Mouse (Mus musculus) frontal cortex, postnatal 14 days (tissue): Measurements from ENCODE around the gene Slamf8.
A peak's percentile ranks its signal among the peaks of the same experiment; 100 is the strongest.

Experiments used
- DNase-seq, 2 experiments: peaks; one replicate each; pipeline ENCODE4 v3.0.0; 2022; ENCODE audit warnings: low spot score in 2 of 2

Slamf8 gene

GRCm38 (mm10) chr1:172593956-172594355 is 3.6 kb upstream of the Slamf8 start:
- DNase-seq: no peak

- DNase-seq: no peak
These were observed 3.0 kb upstream of the Slamf8 start for GRCm38 (mm10) chr1:172593321-172593720.

DNA sequence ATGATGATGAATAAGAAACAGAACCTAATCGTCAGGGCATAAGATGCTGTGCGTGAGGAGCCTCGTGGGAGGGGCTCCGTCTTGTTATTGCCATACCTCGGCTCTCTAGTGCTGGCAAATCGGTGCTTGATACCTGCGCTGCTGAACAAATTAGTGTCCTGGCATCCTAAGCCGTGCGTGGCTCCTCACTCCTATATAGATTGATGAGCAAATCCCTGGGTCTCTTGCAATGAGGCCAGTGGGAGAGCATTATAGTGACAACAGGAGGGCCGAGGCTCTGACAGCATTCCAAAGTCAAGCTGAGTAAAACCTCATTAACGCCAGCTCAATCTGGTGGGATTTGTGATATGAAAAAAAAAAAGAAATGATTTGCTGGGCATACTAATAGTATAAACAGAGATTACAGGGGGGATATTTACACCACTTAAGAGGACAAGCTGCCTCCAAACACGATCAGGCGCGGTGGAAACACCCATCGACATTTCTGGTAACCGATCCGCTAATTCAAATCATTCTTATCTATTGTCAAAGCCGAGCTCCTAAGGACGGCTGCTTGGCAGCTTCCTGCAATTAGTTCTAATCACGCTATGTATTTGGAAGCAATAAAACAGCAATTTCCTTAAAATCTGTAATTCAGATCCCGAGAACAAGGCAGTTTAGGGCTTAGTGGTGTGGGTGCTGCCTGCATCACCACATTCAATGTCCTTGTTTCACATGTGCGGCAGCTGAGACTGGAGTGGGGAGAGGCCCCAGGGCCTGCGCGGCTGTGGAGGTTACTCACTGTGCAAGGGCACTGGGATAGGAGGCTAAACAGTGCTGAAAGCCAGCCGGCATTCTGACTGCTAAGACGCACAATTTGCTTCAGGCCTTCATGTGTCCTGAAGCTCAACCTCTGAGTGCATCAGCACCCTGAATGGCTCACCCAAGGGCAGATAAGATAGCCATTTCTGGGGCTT is 4.5 kb downstream of the Slamf8 start:
- DNase-seq: no peak

DNA sequence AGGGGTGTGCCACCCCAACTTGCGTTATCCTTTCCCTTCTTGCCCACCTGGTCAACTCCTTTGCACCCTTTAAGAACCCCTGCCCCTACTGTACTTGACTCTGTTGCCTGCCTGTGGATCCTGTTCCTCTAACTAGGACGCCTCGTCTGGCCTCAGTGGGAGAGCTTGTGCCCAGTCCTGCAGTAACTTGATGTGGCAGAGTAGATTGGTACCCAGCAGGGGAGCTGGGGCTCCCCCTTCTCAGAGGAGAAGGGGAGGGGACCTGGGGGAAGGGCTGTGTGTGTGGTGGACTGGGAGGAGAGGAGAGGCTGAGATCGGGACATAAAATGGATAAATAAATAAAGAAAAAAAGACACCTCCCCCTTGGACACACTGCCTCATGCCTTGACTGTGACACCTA is 5.3 kb downstream of the Slamf8 start:
- DNase-seq: no peak

- no peak for DNase-seq
These were observed 6.1 kb downstream of the Slamf8 start for GRCm38 (mm10) chr1:172584271-172584670.

- no peak for DNase-seq
These were observed 7.9 kb downstream of the Slamf8 start for GRCm38 (mm10) chr1:172582436-172582835.

- no peak for DNase-seq
These were observed 10.3 kb downstream of the Slamf8 start for GRCm38 (mm10) chr1:172580116-172580515.

GRCm38 (mm10) chr1:172567758-172568157 is 22.6 kb downstream of the Slamf8 start:
- DNase-seq: no peak

GRCm38 (mm10) chr1:172566131-172566530 is 24.2 kb downstream of the Slamf8 start:
- DNase-seq: no peak

DNA sequence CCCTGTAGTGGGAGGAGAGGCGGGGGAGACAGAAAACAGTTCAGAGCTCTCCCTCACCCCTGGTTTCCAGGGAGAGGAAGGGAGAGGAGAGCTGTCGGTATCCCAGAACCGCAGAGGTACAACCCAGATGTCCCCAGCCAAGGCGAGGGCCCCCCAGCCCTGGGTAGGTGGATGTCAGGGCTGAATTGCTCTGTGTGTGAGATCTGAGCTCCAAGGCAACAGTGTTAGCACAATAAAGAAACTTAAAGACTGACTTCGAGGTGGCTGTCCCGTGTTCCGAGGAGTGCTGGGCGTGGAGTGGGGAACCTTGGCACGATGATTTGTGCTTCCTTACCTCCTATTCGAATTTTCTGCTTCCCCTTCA is 26.9 kb downstream of the Slamf8 start:
- no peak for DNase-seq

DNA sequence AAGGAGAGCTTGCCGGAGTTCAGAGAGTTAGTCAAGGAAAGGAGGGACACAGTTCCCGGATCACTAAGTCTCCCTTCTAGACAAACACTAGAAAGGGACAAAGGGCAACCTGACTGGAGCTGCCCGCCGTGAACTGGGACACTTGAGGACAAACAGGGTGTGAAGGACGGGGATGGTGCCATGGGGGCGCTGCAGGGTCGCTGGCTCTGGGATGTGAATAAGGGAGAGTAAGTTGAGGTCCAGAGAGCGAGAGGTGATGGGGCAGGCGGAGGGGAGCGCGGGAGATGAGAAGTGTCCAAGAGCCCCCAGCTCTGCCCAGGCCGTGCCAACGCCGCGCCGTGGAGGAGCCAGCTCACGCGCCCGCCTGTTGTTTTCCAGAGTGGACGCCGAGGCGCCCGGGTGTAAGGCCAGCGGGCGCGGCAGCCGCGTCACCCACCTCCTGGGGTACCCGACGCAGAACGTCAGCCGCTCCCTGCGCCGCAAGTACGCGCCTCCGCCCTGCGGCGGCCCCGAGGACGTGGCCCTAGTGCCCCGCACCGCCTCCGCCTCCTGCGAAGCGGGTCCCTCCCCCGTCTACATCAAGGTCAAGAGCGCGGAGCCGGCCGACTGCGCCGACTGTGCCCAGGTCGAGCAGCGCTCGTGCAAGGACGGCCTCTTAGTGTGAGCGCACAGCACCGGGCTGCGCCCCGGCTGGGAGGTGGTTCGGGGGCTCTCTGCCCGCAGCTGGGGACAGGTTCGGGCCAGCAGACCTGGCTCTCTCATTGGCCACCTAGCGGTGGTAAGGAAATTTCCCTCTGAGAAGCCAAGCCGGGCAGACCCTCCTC is 27.5 kb downstream of the Slamf8 start:
- peak; percentile 47 to 49 for DNase-seq

GRCm38 (mm10) chr1:172555638-172556037 is 34.7 kb downstream of the Slamf8 start, which contains the start of gene Vsig8:
Vsig8 (plus strand) TSS chr1:172555938.
- DNase-seq: no peak

- DNase-seq: no peak
These were observed 37.7 kb downstream of the Slamf8 start for GRCm38 (mm10) chr1:172552623-172553022.

DNA sequence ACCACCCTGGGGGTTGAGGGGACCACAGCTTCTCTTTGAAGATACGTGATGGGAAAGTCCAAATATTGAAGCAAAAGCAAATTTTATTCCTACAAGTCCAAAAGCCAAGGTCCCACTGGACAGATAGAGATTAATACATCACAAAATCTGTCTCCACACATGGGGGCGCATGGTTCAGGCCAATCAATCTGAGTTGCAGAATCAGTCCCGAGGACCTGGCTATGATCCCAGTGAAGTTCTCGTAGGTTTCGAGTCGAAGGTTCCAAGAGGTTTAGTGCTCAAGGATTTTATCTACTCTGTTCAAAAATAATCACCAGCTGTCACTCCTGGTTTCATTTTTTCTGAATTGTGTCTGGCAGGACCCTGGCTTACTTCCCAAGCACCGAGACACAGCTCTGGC is 39.4 kb downstream of the Slamf8 start:
- DNase-seq: no peak

GRCm38 (mm10) chr1:172550551-172550951 is 39.8 kb downstream of the Slamf8 start:
- peak in 1 of 2 experiments; percentile 27 for DNase-seq

DNA sequence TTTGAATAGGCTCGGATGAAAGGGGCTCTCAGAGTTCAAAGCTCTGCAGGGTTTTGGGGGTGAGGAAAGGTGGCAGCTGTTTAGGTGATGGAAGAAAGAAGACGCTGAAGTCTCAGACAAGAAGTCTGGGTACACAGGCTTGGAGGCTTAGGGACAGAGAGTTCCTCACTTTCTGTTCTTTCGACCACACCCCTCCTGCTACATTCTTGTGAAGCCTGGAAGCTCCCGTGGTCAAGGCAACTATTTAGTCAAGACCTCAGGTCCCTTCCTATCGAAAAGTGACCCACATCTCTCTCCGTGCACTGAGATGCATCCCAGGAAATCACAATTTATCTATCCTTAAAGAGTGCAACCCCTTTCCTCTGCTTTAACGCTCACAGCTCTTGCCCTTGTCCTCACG is 40.7 kb downstream of the Slamf8 start:
- DNase-seq: no peak

- no peak for DNase-seq
These were observed 41.1 kb downstream of the Slamf8 start for GRCm38 (mm10) chr1:172549314-172549713.

DNA sequence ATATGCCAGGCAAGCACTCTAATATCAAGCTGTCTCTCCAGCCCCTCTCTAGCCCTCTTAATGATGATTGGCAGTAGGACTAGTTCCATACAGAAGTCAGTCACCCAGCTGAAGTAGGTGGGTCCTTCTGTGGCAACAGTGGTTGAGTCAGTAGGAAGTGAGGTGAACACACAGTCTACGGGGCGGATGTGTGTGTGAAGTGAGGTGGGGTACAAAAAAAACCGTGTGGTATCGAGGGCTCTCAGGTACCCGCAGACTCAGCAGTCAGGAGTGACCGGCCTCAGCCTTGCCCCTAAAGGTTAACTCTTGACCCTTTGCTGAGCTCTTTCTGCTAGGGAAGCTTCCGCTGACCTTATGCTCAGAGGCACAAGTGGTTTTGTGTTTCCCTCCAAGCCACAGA is 41.9 kb downstream of the Slamf8 start:
- DNase-seq: no peak

DNA sequence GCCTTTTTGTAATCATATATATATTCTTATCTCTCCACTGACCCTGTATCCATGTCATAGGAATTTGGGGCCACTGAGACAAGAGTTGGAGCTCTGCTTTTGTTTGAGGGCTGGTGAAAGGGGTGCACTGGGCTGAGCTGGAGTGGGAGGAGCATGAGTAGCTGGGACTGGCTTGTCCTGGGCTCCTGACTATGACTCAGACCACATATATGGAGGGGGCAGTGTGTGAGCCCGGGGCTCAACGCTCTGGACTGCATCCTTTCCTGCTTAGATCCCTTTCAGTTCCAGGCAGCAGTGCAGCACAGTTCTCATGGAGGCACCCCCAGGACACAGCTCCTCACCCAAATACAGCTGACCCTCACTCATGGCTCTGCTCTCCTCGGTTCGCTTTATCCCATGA is 44.3 kb downstream of the Slamf8 start:
- no peak for DNase-seq

- no peak for DNase-seq
These were observed 50.0 kb downstream of the Slamf8 start for GRCm38 (mm10) chr1:172540283-172540820.

DNA sequence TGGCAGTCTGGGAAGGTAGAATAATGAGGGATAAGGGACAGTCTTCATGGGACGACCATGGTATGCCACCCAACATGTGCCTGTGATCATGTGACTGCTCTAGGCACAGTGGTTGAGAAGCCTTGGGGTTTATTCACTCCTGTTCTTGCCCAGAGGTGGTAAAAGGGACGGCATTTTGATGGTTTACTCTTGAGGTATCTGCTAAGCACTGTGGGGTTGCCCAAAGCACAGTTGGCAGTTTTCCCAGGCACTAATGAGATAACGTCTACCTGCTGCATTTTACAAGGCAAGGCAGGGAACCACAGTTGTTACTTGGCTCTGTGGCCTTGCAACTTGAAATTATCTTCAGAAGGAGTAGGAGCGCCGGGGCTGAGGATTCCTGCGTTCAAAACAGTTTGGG is 50.5 kb downstream of the Slamf8 start:
- no peak for DNase-seq

GRCm38 (mm10) chr1:172535116-172535515 is 55.3 kb downstream of the Slamf8 start:
- no peak for DNase-seq
